Mouse (Mus musculus): Measurements from ENCODE around the gene Mutyh.

GRCm38 (mm10) chr4:116854286-116854685 is 46.8 kb downstream of the Mutyh start:
- TF ChIP-seq POLR2A (IDR thresholded peaks at IDR 0.05; ENCODE audit: extremely low read depth, insufficient read depth, low read length) (no peak), CTCF (IDR thresholded peaks at IDR 0.05; ENCODE audit: extremely low read depth, insufficient read depth, low read length) (no peak)

All from cortical plate, adult 2 months (tissue).